9 mouse cellular contexts compared by ENCODE assay signal in genomic region chr11:88594804-88595611, GRCm38 (mm10).
DNase-seq lines count a peak whose midpoint lies in the region; ATAC-seq lines count a peak whose summit lies in the region.
"Had no signal": no experiment of that assay in that cellular context is flagged by ENCODE, and none has a peak within 500 bp of the region (broad histone marks: within the 10 kb centered on the region; RNA-seq: fewer than 3 reads in every experiment).

No protein-coding gene starts in this region.

- peaks cover 45% of the 10 kb centered on the region for H3K4me1 ChIP-seq in heart, embryonic 11.5 days (ENCODE audit: control insufficient read depth, insufficient read depth, low read length)
- H3K4me1 ChIP-seq in midbrain, embryonic 14.5 days (ENCODE audit: control insufficient read depth, insufficient read depth, low read length), result peaks cover 33% of the 10 kb centered on the region
- peaks cover 18% of the 10 kb centered on the region for H3K4me1 ChIP-seq in midbrain, embryonic 16.5 days (ENCODE audit: control insufficient read depth, insufficient read depth, low read length)
- peaks cover 3% of the 10 kb centered on the region for H3K4me1 ChIP-seq in hindbrain, embryonic 11.5 days (replicated peaks; ENCODE audit: control insufficient read depth, insufficient read depth, low read length)
- peaks cover 56% of the 10 kb centered on the region for H3K4me1 ChIP-seq in neural tube, embryonic 15.5 days

- H3K36me3 ChIP-seq in heart, embryonic 11.5 days (ENCODE audit: control insufficient read depth, insufficient read depth, low read length), result no peaks in the 10 kb centered on the region
- peaks cover 2% of the 10 kb centered on the region; the same call in 1 of the 2 replicates for H3K36me3 ChIP-seq in midbrain, embryonic 14.5 days (ENCODE audit: control insufficient read depth, insufficient read depth, low read length)
- no peaks in the 10 kb centered on the region for H3K36me3 ChIP-seq in midbrain, embryonic 16.5 days (ENCODE audit: control insufficient read depth, insufficient read depth, low read length)
- no peaks in the 10 kb centered on the region for H3K36me3 ChIP-seq in hindbrain, embryonic 11.5 days (ENCODE audit: control insufficient read depth, insufficient read depth, low read length)
- no peaks in the 10 kb centered on the region for H3K36me3 ChIP-seq in neural tube, embryonic 15.5 days

- H3K4me2 ChIP-seq in heart, embryonic 11.5 days, result no peak overlapping the region
- no peak overlapping the region for H3K4me2 ChIP-seq in midbrain, embryonic 14.5 days (ENCODE audit: low read length)
- no peak overlapping the region for H3K4me2 ChIP-seq in midbrain, embryonic 16.5 days (ENCODE audit: low read length)
- no peak overlapping the region for H3K4me2 ChIP-seq in hindbrain, embryonic 11.5 days (replicated peaks; ENCODE audit: low read depth, low read length)
- no peak overlapping the region for H3K4me2 ChIP-seq in neural tube, embryonic 15.5 days

- H3K4me3 ChIP-seq in heart, embryonic 11.5 days (ENCODE audit: low read depth, low read length), result no peak overlapping the region
- H3K4me3 ChIP-seq in midbrain, embryonic 14.5 days (replicated peaks; ENCODE audit: low read depth, low read length), result no peak overlapping the region
- no peak overlapping the region for H3K4me3 ChIP-seq in midbrain, embryonic 16.5 days (ENCODE audit: low read depth, low read length)
- no peak overlapping the region for H3K4me3 ChIP-seq in hindbrain, embryonic 11.5 days (ENCODE audit: low read depth, low read length)
- no peak overlapping the region for H3K4me3 ChIP-seq in neural tube, embryonic 15.5 days (replicated peaks)

- ATAC-seq in heart, embryonic 11.5 days (replicated peaks; ENCODE audit: insufficient number of reproducible peaks, low FRiP score, low TSS enrichment), result 0 out of 2 replicates have a peak, but pooled peaks have one; percentile 32
- no peak for ATAC-seq in midbrain, embryonic 14.5 days (ENCODE audit: low FRiP score, low TSS enrichment)
- ATAC-seq in midbrain, embryonic 16.5 days, result no peak
- ATAC-seq in hindbrain, embryonic 11.5 days (ENCODE audit: low FRiP score), result no peak
- no peak for ATAC-seq in neural tube, embryonic 15.5 days (ENCODE audit: low FRiP score)

- WGBS in heart, embryonic 11.5 days (ENCODE audit: insufficient replicate concordance), result 52% methylated on average over 13 of the region's 13 CpGs
- 61% methylated on average over 13 of the region's 13 CpGs for WGBS in midbrain, embryonic 14.5 days
- WGBS in midbrain, embryonic 16.5 days, result 54% methylated on average over 13 of the region's 13 CpGs
- 64% methylated on average over 13 of the region's 13 CpGs for WGBS in hindbrain, embryonic 11.5 days
- 48% methylated on average over 13 of the region's 13 CpGs for WGBS in neural tube, embryonic 15.5 days

- intact Hi-C loops in left cerebral cortex, postnatal 14 days (cut with DNase I), result no loop called here
- intact Hi-C loops in left cerebral cortex, postnatal 10 days (cut with DNase I), result no loop called here

- no peaks in the 10 kb centered on the region for H3K27me3 ChIP-seq in heart, embryonic 11.5 days (ENCODE audit: control insufficient read depth, insufficient read depth, low read length)
- no peaks in the 10 kb centered on the region for H3K27me3 ChIP-seq in midbrain, embryonic 14.5 days (ENCODE audit: control insufficient read depth, insufficient read depth, low read length)
- H3K27me3 ChIP-seq in midbrain, embryonic 16.5 days (ENCODE audit: control insufficient read depth, insufficient read depth, low read depth, low read length), result no peaks in the 10 kb centered on the region
- H3K27me3 ChIP-seq in hindbrain, embryonic 11.5 days (ENCODE audit: control insufficient read depth, insufficient read depth, low read length), result no peaks in the 10 kb centered on the region
- no peaks in the 10 kb centered on the region for H3K27me3 ChIP-seq in neural tube, embryonic 15.5 days (replicated peaks)

- DNase-seq in heart, postnatal 4 days, result no peak
- DNase-seq in midbrain, embryonic 14.5 days, result no peak
- DNase-seq in hindbrain, embryonic 11.5 days (ENCODE audit: low spot score), result no peak
- no peak for DNase-seq in left cerebral cortex, postnatal 14 days (ENCODE audit: low spot score in 2 of 2)
- no peak for DNase-seq in left cerebral cortex, postnatal 10 days (ENCODE audit: extremely low spot score in 1 of 2, low spot score in 2 of 2)
- DNase-seq: kidney, adult 9 months had no signal

- no peaks in the 10 kb centered on the region for H3K9me3 ChIP-seq in heart, embryonic 11.5 days (replicated peaks; ENCODE audit: control insufficient read depth, low read length)
- no peaks in the 10 kb centered on the region for H3K9me3 ChIP-seq in midbrain, embryonic 14.5 days (ENCODE audit: control insufficient read depth, low read length)
- H3K9me3 ChIP-seq in midbrain, embryonic 16.5 days (replicated peaks; ENCODE audit: control insufficient read depth, low read length, poor library complexity, severe bottlenecking), result no peaks in the 10 kb centered on the region
- no peaks in the 10 kb centered on the region for H3K9me3 ChIP-seq in hindbrain, embryonic 11.5 days (ENCODE audit: control insufficient read depth, low read length)
- H3K9me3 ChIP-seq in neural tube, embryonic 15.5 days (replicated peaks), result no peaks in the 10 kb centered on the region

- no peak overlapping the region for H3K9ac ChIP-seq in heart, embryonic 11.5 days (ENCODE audit: low read depth, low read length)
- H3K9ac ChIP-seq in midbrain, embryonic 14.5 days (replicated peaks; ENCODE audit: low read length), result no peak overlapping the region
- H3K9ac ChIP-seq in midbrain, embryonic 16.5 days (ENCODE audit: low read depth, low read length), result no peak overlapping the region
- no peak overlapping the region for H3K9ac ChIP-seq in hindbrain, embryonic 11.5 days (ENCODE audit: low read depth, low read length)
- H3K9ac ChIP-seq in neural tube, embryonic 15.5 days (replicated peaks), result no peak overlapping the region

- H3K27ac ChIP-seq in heart, embryonic 11.5 days (ENCODE audit: low read depth, low read length), result peak overlapping the region; percentile 78
- H3K27ac ChIP-seq in midbrain, embryonic 14.5 days (replicated peaks; ENCODE audit: low read depth, low read length), result peak overlapping the region; percentile 13; the same call in 1 of the 2 replicates
- no peak overlapping the region for H3K27ac ChIP-seq in midbrain, embryonic 16.5 days (ENCODE audit: low read length)
- peak overlapping the region; percentile 3; the same call in 1 of the 2 replicates for H3K27ac ChIP-seq in hindbrain, embryonic 11.5 days (ENCODE audit: low read depth, low read length)
- H3K27ac ChIP-seq in neural tube, embryonic 15.5 days (replicated peaks), result peak overlapping the region; percentile 66
